Mouse (Mus musculus) midbrain, embryonic 15.5 days (tissue): Measurements from ENCODE around the gene 4931422A03Rik. TPM values are rescaled to one million over a fixed set of nuclear protein-coding genes. Genes with fewer than 3 reads are reported as not detected.

Experiments
- ATAC-seq: fragments of 200-750 bp; cut with Nextera tagmentation; replicated peaks from 2 replicates; pipeline ENCODE4 v1.8.0; 2017; ENCODE audit warnings: moderate TSS enrichment
- H3K27ac ChIP-seq: fragments of 300-500 bp; sonication (generic); 2 replicates; pipeline ENCODE4 v1.5.1; 2015; ENCODE audit warnings: mild to moderate bottlenecking, inconsistent platforms
- H3K27me3 ChIP-seq: fragments of 300-500 bp; sonication (generic); replicated peaks from 2 replicates; pipeline ENCODE4 v1.6.1; 2015; ENCODE audit warnings: inconsistent platforms
- H3K36me3 ChIP-seq: fragments of 300-500 bp; sonication (generic); replicated peaks from 2 replicates; pipeline ENCODE4 v1.6.1; 2015; ENCODE audit warnings: inconsistent platforms
- H3K4me1 ChIP-seq: fragments of 300-500 bp; sonication (generic); 2 replicates; pipeline ENCODE4 v1.6.1; 2015; ENCODE audit warnings: inconsistent platforms
- H3K4me2 ChIP-seq: fragments of 300-500 bp; sonication (generic); 2 replicates; pipeline ENCODE4 v1.6.1; 2015; ENCODE audit warnings: inconsistent platforms, mild to moderate bottlenecking, moderate library complexity
- H3K4me3 ChIP-seq: fragments of 300-500 bp; sonication (generic); 2 replicates; pipeline ENCODE4 v1.5.1; 2015; ENCODE audit warnings: mild to moderate bottlenecking, inconsistent platforms
- H3K9ac ChIP-seq: fragments of 300-500 bp; sonication (generic); 2 replicates; pipeline ENCODE4 v1.6.1; 2015; ENCODE audit warnings: mild to moderate bottlenecking, inconsistent platforms
- H3K9me3 ChIP-seq: fragments of 300-500 bp; sonication (generic); 2 replicates; pipeline ENCODE4 v1.6.1; 2016; ENCODE audit warnings: inconsistent platforms
- WGBS: fragments of 180-500 bp; shearing (Covaris S2); methylation state at CpG from one replicate; pipeline ENCODE4 v1.1.7; 2015; ENCODE audit warnings: mixed read lengths; 5-methylcytosine and 5-hydroxymethylcytosine counted together
- polyA plus RNA-seq: library from polyadenylated mRNA; unstranded; fragments of >200 nt; fragmentation: Nextera tagmentation; extraction: Ambion mirVana; gene quantifications from 2 replicates; pipeline ENCODE4 v1.2.1, GENCODE M21; 2015

The 4931422A03Rik gene
- polyA plus RNA-seq, 1 experiment from 2014 or later = 3.8 TPM

- H3K27me3 ChIP-seq = no peaks in the 10 kb centered on the region
- ATAC-seq = no peak
- no peak overlapping the region for H3K27ac ChIP-seq
- H3K4me3 ChIP-seq = no peak overlapping the region
- no peak overlapping the region for H3K4me2 ChIP-seq
- no peak overlapping the region for H3K9ac ChIP-seq
- no peaks in the 10 kb centered on the region for H3K4me1 ChIP-seq
- no peaks in the 10 kb centered on the region for H3K9me3 ChIP-seq
- WGBS = 88% methylated on average over 5 of the region's 5 CpGs
- H3K36me3 ChIP-seq = no peaks in the 10 kb centered on the region
These were observed 69.1 kb downstream of the 4931422A03Rik start for GRCm38 (mm10) chr2:103959066-103959465.

GRCm38 (mm10) chr2:103958634-103959033, 69.5 kb downstream of the 4931422A03Rik start:
- WGBS = 79% methylated on average over 3 of the region's 3 CpGs
- no peak for ATAC-seq
- Histone ChIP-seq H3K4me3 (no peak overlapping the region), H3K9ac (no peak overlapping the region), H3K4me2 (no peak overlapping the region), H3K36me3 (no peaks in the 10 kb centered on the region), H3K27me3 (no peaks in the 10 kb centered on the region), H3K4me1 (no peaks in the 10 kb centered on the region), H3K27ac (no peak overlapping the region), H3K9me3 (no peaks in the 10 kb centered on the region)

- WGBS = 77% methylated on average over 10 of the region's 10 CpGs
- no peaks in the 10 kb centered on the region for H3K36me3 ChIP-seq
- no peak within 1 kb of the TSS for H3K4me2 ChIP-seq
- no peaks in the 10 kb centered on the region for H3K4me1 ChIP-seq
- H3K27ac ChIP-seq = no peak within 1 kb of the TSS
- no peak within 1 kb of the TSS for H3K9ac ChIP-seq
- no peaks in the 10 kb centered on the region for H3K27me3 ChIP-seq
- H3K9me3 ChIP-seq = no peaks in the 10 kb centered on the region
- no peak for ATAC-seq
- H3K4me3 ChIP-seq = no peak within 1 kb of the TSS
These were observed 70.3 kb downstream of the 4931422A03Rik start, which contains the start of gene Lmo2 for GRCm38 (mm10) chr2:103957649-103958546. Gene Lmo2 (plus strand): TSS chr2:103957986.

- Histone ChIP-seq H3K27me3 (no peaks in the 10 kb centered on the region), H3K36me3 (no peaks in the 10 kb centered on the region), H3K27ac (no peak overlapping the region), H3K4me3 (no peak overlapping the region), H3K4me1 (no peaks in the 10 kb centered on the region), H3K9me3 (no peaks in the 10 kb centered on the region), H3K9ac (no peak overlapping the region), H3K4me2 (no peak overlapping the region)
- no peak for ATAC-seq
- 86% methylated on average over 6 of the region's 6 CpGs for WGBS
These were observed 71.3 kb downstream of the 4931422A03Rik start for GRCm38 (mm10) chr2:103956867-103957266.

- Histone ChIP-seq H3K9me3 (no peaks in the 10 kb centered on the region), H3K27ac (no peak overlapping the region), H3K4me2 (no peak overlapping the region), H3K4me3 (no peak overlapping the region), H3K36me3 (no peaks in the 10 kb centered on the region), H3K9ac (no peak overlapping the region), H3K27me3 (no peaks in the 10 kb centered on the region), H3K4me1 (no peaks in the 10 kb centered on the region)
- ATAC-seq = no peak
- WGBS = 81% methylated on average over 3 of the region's 3 CpGs
These were observed 72.4 kb downstream of the 4931422A03Rik start for GRCm38 (mm10) chr2:103955714-103956113.

GRCm38 (mm10) chr2:103953050-103953835, 74.9 kb downstream of the 4931422A03Rik start:
- Histone ChIP-seq H3K27ac (no peak overlapping the region), H3K4me2 (no peak overlapping the region), H3K4me3 (no peak overlapping the region), H3K36me3 (no peaks in the 10 kb centered on the region), H3K27me3 (no peaks in the 10 kb centered on the region), H3K9ac (no peak overlapping the region), H3K9me3 (no peaks in the 10 kb centered on the region), H3K4me1 (no peaks in the 10 kb centered on the region)
- WGBS = 91% methylated on average over 6 of the region's 6 CpGs
- no peak for ATAC-seq

- no peak overlapping the region for H3K27ac ChIP-seq
- no peaks in the 10 kb centered on the region for H3K9me3 ChIP-seq
- no peaks in the 10 kb centered on the region for H3K27me3 ChIP-seq
- H3K36me3 ChIP-seq = no peaks in the 10 kb centered on the region
- WGBS = 65% methylated on average over 8 of the region's 8 CpGs
- H3K9ac ChIP-seq = no peak overlapping the region
- no peak for ATAC-seq
- H3K4me2 ChIP-seq = no peak overlapping the region
- no peak overlapping the region for H3K4me3 ChIP-seq
- H3K4me1 ChIP-seq = no peaks in the 10 kb centered on the region
These were observed 80.0 kb downstream of the 4931422A03Rik start for GRCm38 (mm10) chr2:103947982-103948655.

- Histone ChIP-seq H3K4me1 (no peaks in the 10 kb centered on the region), H3K36me3 (no peaks in the 10 kb centered on the region), H3K27me3 (no peaks in the 10 kb centered on the region), H3K9ac (no peak overlapping the region), H3K27ac (no peak overlapping the region), H3K4me3 (no peak overlapping the region), H3K9me3 (no peaks in the 10 kb centered on the region), H3K4me2 (no peak overlapping the region)
- no peak for ATAC-seq
- 85% methylated on average over 8 of the region's 8 CpGs for WGBS
These were observed 81.3 kb downstream of the 4931422A03Rik start for GRCm38 (mm10) chr2:103946892-103947291.

GRCm38 (mm10) chr2:103945571-103946092, 82.5 kb downstream of the 4931422A03Rik start:
- H3K4me1 ChIP-seq = no peaks in the 10 kb centered on the region
- H3K27ac ChIP-seq = no peak overlapping the region
- H3K36me3 ChIP-seq = no peaks in the 10 kb centered on the region
- no peak overlapping the region for H3K4me3 ChIP-seq
- no peaks in the 10 kb centered on the region for H3K27me3 ChIP-seq
- H3K9me3 ChIP-seq = no peaks in the 10 kb centered on the region
- no peak for ATAC-seq
- WGBS = 78% methylated on average over 5 of the region's 5 CpGs
- H3K9ac ChIP-seq = no peak overlapping the region
- no peak overlapping the region for H3K4me2 ChIP-seq

- no peak overlapping the region for H3K9ac ChIP-seq
- no peaks in the 10 kb centered on the region for H3K9me3 ChIP-seq
- H3K27me3 ChIP-seq = no peaks in the 10 kb centered on the region
- H3K4me1 ChIP-seq = no peaks in the 10 kb centered on the region
- H3K4me3 ChIP-seq = no peak overlapping the region
- no peak for ATAC-seq
- no peaks in the 10 kb centered on the region for H3K36me3 ChIP-seq
- WGBS = 84% methylated on average over 2 of the region's 2 CpGs
- H3K27ac ChIP-seq = no peak overlapping the region
- H3K4me2 ChIP-seq = no peak overlapping the region
These were observed 83.3 kb downstream of the 4931422A03Rik start for GRCm38 (mm10) chr2:103944859-103945258.

GRCm38 (mm10) chr2:103941085-103941484, 87.1 kb downstream of the 4931422A03Rik start:
- H3K4me1 ChIP-seq = no peaks in the 10 kb centered on the region
- no peaks in the 10 kb centered on the region for H3K36me3 ChIP-seq
- no peaks in the 10 kb centered on the region for H3K27me3 ChIP-seq
- H3K9ac ChIP-seq = no peak overlapping the region
- WGBS = 60% methylated on average over 3 of the region's 3 CpGs
- H3K27ac ChIP-seq = no peak overlapping the region
- no peaks in the 10 kb centered on the region for H3K9me3 ChIP-seq
- no peak overlapping the region for H3K4me3 ChIP-seq
- no peak overlapping the region for H3K4me2 ChIP-seq
- no peak for ATAC-seq

- Histone ChIP-seq H3K27ac (no peak overlapping the region), H3K36me3 (no peaks in the 10 kb centered on the region), H3K27me3 (no peaks in the 10 kb centered on the region), H3K4me1 (no peaks in the 10 kb centered on the region), H3K9ac (no peak overlapping the region), H3K4me3 (no peak overlapping the region), H3K4me2 (no peak overlapping the region), H3K9me3 (no peaks in the 10 kb centered on the region)
- ATAC-seq = no peak
These were observed 89.2 kb downstream of the 4931422A03Rik start for GRCm38 (mm10) chr2:103939003-103939402.
